ENCODE assay signal across 8 mouse cellular contexts in genomic region chr17:74296076-74296823, GRCm38 (mm10). TPM values are rescaled to one million over a fixed set of nuclear protein-coding genes. Genes with fewer than 3 reads are reported as not detected.
DNase-seq lines count a peak whose midpoint lies in the region; ATAC-seq lines count a peak whose summit lies in the region.

No protein-coding gene starts in this region.

- H3K4me3 ChIP-seq in heart, embryonic 11.5 days (ENCODE audit: low read depth, low read length) = peak overlapping the region; percentile 93
- peak overlapping the region; percentile 97 for H3K4me3 ChIP-seq in midbrain, embryonic 10.5 days

- peak overlapping the region; percentile 98 for H3K27ac ChIP-seq in heart, embryonic 11.5 days (ENCODE audit: low read depth, low read length)
- peak overlapping the region; percentile 99 for H3K27ac ChIP-seq in midbrain, embryonic 10.5 days (replicated peaks)

- H3K4me1 ChIP-seq in heart, embryonic 11.5 days (ENCODE audit: control insufficient read depth, insufficient read depth, low read length) = peaks cover 7% of the 10 kb centered on the region; the same call in 1 of the 2 replicates
- peaks cover 21% of the 10 kb centered on the region for H3K4me1 ChIP-seq in midbrain, embryonic 10.5 days

- peak; percentile 30 for DNase-seq in kidney, adult 11 months
- no peak for DNase-seq in kidney, adult 18-20 months
- peak; percentile 38 for DNase-seq in brain, adult 2 months (ENCODE audit: low read depth, low spot score)
- DNase-seq in kidney, postnatal 25 days = peak; percentile 27 to 49
- DNase-seq in midbrain, embryonic 10.5 days (ENCODE audit: low spot score) = no peak
- no peak for DNase-seq in thymus, postnatal 36 days

- H3K4me2 ChIP-seq in heart, embryonic 11.5 days = peak overlapping the region; percentile 84

- H3K9ac ChIP-seq in heart, embryonic 11.5 days (ENCODE audit: low read depth, low read length) = peak overlapping the region; percentile 93

- no peak for ATAC-seq in heart, embryonic 11.5 days (replicated peaks; ENCODE audit: insufficient number of reproducible peaks, low FRiP score, low TSS enrichment)
- ATAC-seq in megakaryocyte-erythroid progenitor cell, adult 5-6 weeks (replicated peaks; ENCODE audit: low FRiP score, low TSS enrichment, poor library complexity, severe bottlenecking) = no peak

- WGBS in heart, embryonic 11.5 days (ENCODE audit: insufficient replicate concordance) = 44% methylated on average over 11 of the region's 11 CpGs
- WGBS in midbrain, embryonic 10.5 days = 51% methylated on average over 11 of the region's 11 CpGs

- H3K9me3 ChIP-seq in heart, embryonic 11.5 days (replicated peaks; ENCODE audit: control insufficient read depth, low read length) = no peaks in the 10 kb centered on the region
- H3K9me3 ChIP-seq in midbrain, embryonic 10.5 days (replicated peaks) = no peaks in the 10 kb centered on the region

- peaks cover 8% of the 10 kb centered on the region for H3K36me3 ChIP-seq in heart, embryonic 11.5 days (ENCODE audit: control insufficient read depth, insufficient read depth, low read length)
- H3K36me3 ChIP-seq in midbrain, embryonic 10.5 days = peaks cover 37% of the 10 kb centered on the region

- H3K27me3 ChIP-seq in heart, embryonic 11.5 days (ENCODE audit: control insufficient read depth, insufficient read depth, low read length) = no peaks in the 10 kb centered on the region
- H3K27me3 ChIP-seq in midbrain, embryonic 10.5 days (ENCODE audit: low read depth, poor library complexity, severe bottlenecking) = no peaks in the 10 kb centered on the region

RNA-seq across cellular contexts. Expression of gene Memo1, which starts 0.9 kb away (rescaled TPM):
- 79.6 and 85.3 TPM in 2 replicates for polyA plus RNA-seq in heart, embryonic 11.5 days (2014; fragmentation: Nextera tagmentation; extraction: Ambion mirVana)
- 92.2 and 99.8 TPM in 2 replicates for polyA plus RNA-seq in midbrain, embryonic 10.5 days (2016; fragmentation: Nextera tagmentation; extraction: Ambion mirVana)
- total RNA-seq in megakaryocyte-erythroid progenitor cell, adult 5-6 weeks (2014; fragmentation: Nextera tagmentation) = 148 and 172 TPM in 2 replicates
- 197 and 201 TPM in 2 replicates for total RNA-seq in megakaryocyte-erythroid progenitor cell, adult 5-6 weeks (2017)

RNA-seq across cellular contexts. Expression of gene Dpy30, which starts 27.5 kb away (rescaled TPM):
- polyA plus RNA-seq in heart, embryonic 11.5 days (2014; fragmentation: Nextera tagmentation; extraction: Ambion mirVana) = 200 and 209 TPM in 2 replicates
- 279 and 306 TPM in 2 replicates for polyA plus RNA-seq in midbrain, embryonic 10.5 days (2016; fragmentation: Nextera tagmentation; extraction: Ambion mirVana)
- total RNA-seq in megakaryocyte-erythroid progenitor cell, adult 5-6 weeks (2014; fragmentation: Nextera tagmentation) = 233 and 253 TPM in 2 replicates
- 114 and 178 TPM in 2 replicates for total RNA-seq in megakaryocyte-erythroid progenitor cell, adult 5-6 weeks (2017)

RNA-seq across cellular contexts. Expression of gene Spast, which starts 42.5 kb away (rescaled TPM):
- 16.2 and 17.5 TPM in 2 replicates for polyA plus RNA-seq in heart, embryonic 11.5 days (2014; fragmentation: Nextera tagmentation; extraction: Ambion mirVana)
- polyA plus RNA-seq in midbrain, embryonic 10.5 days (2016; fragmentation: Nextera tagmentation; extraction: Ambion mirVana) = 12.8 and 15.2 TPM in 2 replicates
- total RNA-seq in megakaryocyte-erythroid progenitor cell, adult 5-6 weeks (2014; fragmentation: Nextera tagmentation) = 19.1 and 34.5 TPM in 2 replicates
- total RNA-seq in megakaryocyte-erythroid progenitor cell, adult 5-6 weeks (2017) = 47.7 and 63.5 TPM in 2 replicates

Comparison
In these comparisons a context has a peak if more than half of its experiments do, and no peak if none do; other contexts are left out.
1. DNase-seq: peak in kidney, adult 11 months (single experiment), brain, adult 2 months (single experiment) and kidney, postnatal 25 days (2 of 2); none in kidney, adult 18-20 months (single experiment), midbrain, embryonic 10.5 days (single experiment) and thymus, postnatal 36 days (0 of 2).